Mouse (Mus musculus): ENCODE measurements around the gene Nhlh2. TPM values are rescaled to one million over a fixed set of nuclear protein-coding genes. Genes with fewer than 3 reads are reported as not detected.

The Nhlh2 gene
- total RNA-seq (2012; rRNA removed) (not detected in 2 replicates), polyA plus RNA-seq (2012; ENCODE audit: insufficient read depth in 1 of 2, insufficient read length in 2 of 2, low read depth in 1 of 2, low replicate concordance in 2 of 2, missing spikeins in 1 of 2) (not detected)

GRCm38 (mm10) chr3:102009926-102010381 is at the start of gene Nhlh2:
Gene Nhlh2 (plus strand): TSS chr3:102010076.
- Histone ChIP-seq H3K9me3 (replicated peaks; ENCODE audit: insufficient read depth, low read length) (no peaks in the 10 kb centered on the region), H3K27ac (ENCODE audit: control insufficient read depth, low read depth, low read length) (no peak within 1 kb of the TSS), H3K36me3 (ENCODE audit: control insufficient read depth in 1 of 2, insufficient read depth in 2 of 2, low read length in 2 of 2) (no peaks in the 10 kb centered on the region), H3K4me3 (ENCODE audit: control insufficient read depth in 1 of 2, insufficient read depth in 1 of 2, low read depth in 2 of 2, low read length in 2 of 2) (no peak within 1 kb of the TSS), H3K9ac (ENCODE audit: control insufficient read depth, low read depth, low read length, poor library complexity, severe bottlenecking) (no peak within 1 kb of the TSS), H3K27me3 (ENCODE audit: control insufficient read depth in 1 of 2, insufficient read depth in 2 of 2, low read length in 2 of 2) (no peaks in the 10 kb centered on the region), H3K4me1 (ENCODE audit: control insufficient read depth in 1 of 2, insufficient read depth in 2 of 2, low read length in 2 of 2) (no peaks in the 10 kb centered on the region), H3K79me2 (ENCODE audit: control insufficient read depth, insufficient read depth, low read length, poor library complexity) (no peaks in the 10 kb centered on the region)
- DNase-seq (ENCODE audit: low read depth, low spot score) = no peak
- TF ChIP-seq USF1 (IDR thresholded peaks at IDR 0.05; ENCODE audit: low read depth, low read length) = no peak
- no peak for TF ChIP-seq MEF2A (IDR thresholded peaks at IDR 0.05; ENCODE audit: extremely low read depth, insufficient replicate concordance, low read depth, low read length, poor library complexity, severe bottlenecking)
- TF ChIP-seq MAZ (IDR thresholded peaks at IDR 0.05; ENCODE audit: low read depth, low read length) = no peak
- TF ChIP-seq RAD21 (IDR thresholded peaks at IDR 0.05; ENCODE audit: low read depth, low read length) = no peak
- TF ChIP-seq ZC3H11A (IDR thresholded peaks at IDR 0.05; ENCODE audit: low read depth, low read length) = no peak

GRCm38 (mm10) chr3:101961146-101961835 is 48.6 kb upstream of the Nhlh2 start:
- no peak for TF ChIP-seq CHD1 (IDR thresholded peaks at IDR 0.05; ENCODE audit: low read depth, low read length)
- no peak for TF ChIP-seq TBP (IDR thresholded peaks at IDR 0.05; ENCODE audit: low read depth, low read length)
- no peak for TF ChIP-seq EP300 (IDR thresholded peaks at IDR 0.05; ENCODE audit: low read depth in 1 of 2, low read length in 2 of 2)
- TF ChIP-seq GATA1 (IDR thresholded peaks at IDR 0.05; ENCODE audit: low read depth, low read length) = no peak
- no peak for TF ChIP-seq ZNF384 (IDR thresholded peaks at IDR 0.05; ENCODE audit: low read depth, low read length)
- Histone ChIP-seq H3K9ac (ENCODE audit: control insufficient read depth, low read depth, low read length, poor library complexity, severe bottlenecking) (no peak overlapping the region), H3K27me3 (ENCODE audit: control insufficient read depth in 1 of 2, insufficient read depth in 2 of 2, low read length in 2 of 2) (no peaks in the 10 kb centered on the region), H3K79me2 (ENCODE audit: control insufficient read depth, insufficient read depth, low read length, poor library complexity) (no peaks in the 10 kb centered on the region), H3K9me3 (replicated peaks; ENCODE audit: insufficient read depth, low read length) (no peaks in the 10 kb centered on the region), H3K27ac (ENCODE audit: control insufficient read depth, low read depth, low read length) (no peak overlapping the region), H3K4me3 (ENCODE audit: control insufficient read depth in 1 of 2, insufficient read depth in 1 of 2, low read depth in 2 of 2, low read length in 2 of 2) (no peak overlapping the region), H3K4me1 (ENCODE audit: control insufficient read depth in 1 of 2, insufficient read depth in 2 of 2, low read length in 2 of 2) (no peaks in the 10 kb centered on the region), H3K36me3 (ENCODE audit: control insufficient read depth in 1 of 2, insufficient read depth in 2 of 2, low read length in 2 of 2) (no peaks in the 10 kb centered on the region)
- DNase-seq (ENCODE audit: low read depth, low spot score) = no peak

GRCm38 (mm10) chr3:101963501-101963900 is 46.4 kb upstream of the Nhlh2 start:
- Histone ChIP-seq H3K27ac (ENCODE audit: control insufficient read depth, low read depth, low read length) (no peak overlapping the region), H3K27me3 (ENCODE audit: control insufficient read depth in 1 of 2, insufficient read depth in 2 of 2, low read length in 2 of 2) (no peaks in the 10 kb centered on the region), H3K4me3 (ENCODE audit: control insufficient read depth in 1 of 2, insufficient read depth in 1 of 2, low read depth in 2 of 2, low read length in 2 of 2) (no peak overlapping the region), H3K9ac (ENCODE audit: control insufficient read depth, low read depth, low read length, poor library complexity, severe bottlenecking) (no peak overlapping the region), H3K4me1 (ENCODE audit: control insufficient read depth in 1 of 2, insufficient read depth in 2 of 2, low read length in 2 of 2) (no peaks in the 10 kb centered on the region), H3K36me3 (ENCODE audit: control insufficient read depth in 1 of 2, insufficient read depth in 2 of 2, low read length in 2 of 2) (no peaks in the 10 kb centered on the region), H3K79me2 (ENCODE audit: control insufficient read depth, insufficient read depth, low read length, poor library complexity) (no peaks in the 10 kb centered on the region), H3K9me3 (replicated peaks; ENCODE audit: insufficient read depth, low read length) (no peaks in the 10 kb centered on the region)
- DNase-seq (ENCODE audit: low read depth, low spot score) = no peak
- TF ChIP-seq MXI1 (IDR thresholded peaks at IDR 0.05; ENCODE audit: low read depth, low read length) = no peak
- TF ChIP-seq ZMIZ1 (IDR thresholded peaks at IDR 0.05; ENCODE audit: low read depth, low read length) = no peak
- TF ChIP-seq USF1 (IDR thresholded peaks at IDR 0.05; ENCODE audit: low read depth, low read length) = no peak

Measured in MEL (cell line).